Mouse (Mus musculus) MEL (cell line): ENCODE measurements around the gene Wif1. TPM values are rescaled to one million over a fixed set of nuclear protein-coding genes. Genes with fewer than 3 reads are reported as not detected.

Experiments used
- DNase-seq: peaks from one replicate; pipeline ENCODE4 v3.0.0; 2011; ENCODE audit warnings: low read depth, low spot score
- H3K27ac ChIP-seq: 2 replicates; pipeline ENCODE4 v1.5.1; 2012; ENCODE audit warnings: low read depth, mild to moderate bottlenecking, control low read depth, low read length, moderate library complexity; ENCODE audit not compliant: control insufficient read depth
- H3K27me3 ChIP-seq, 2 experiments: fragments of 150-350 bp in 1 of 2; sonication (generic) in 1 of 2; 2 replicates each; pipeline ENCODE4 v1.6.1; 2012; ENCODE audit warnings: low read length in 2 of 2, mild to moderate bottlenecking in 2 of 2, improper control_type of control experiment in 1 of 2, moderate library complexity in 1 of 2; ENCODE audit not compliant: insufficient read depth in 2 of 2, control insufficient read depth in 1 of 2
- H3K36me3 ChIP-seq, 2 experiments: 2 replicates each; pipeline ENCODE4 v1.6.1; 2012 to 2014; ENCODE audit warnings: low read length in 2 of 2, improper control_type of control experiment in 1 of 2, inconsistent platforms in 1 of 2, mild to moderate bottlenecking in 1 of 2; ENCODE audit not compliant: insufficient read depth in 2 of 2, control insufficient read depth in 1 of 2
- H3K4me1 ChIP-seq, 2 experiments: fragments of 150-350 bp in 1 of 2; sonication (generic) in 1 of 2; 2 replicates each; pipeline ENCODE4 v1.6.1; 2012; ENCODE audit warnings: low read length in 2 of 2, improper control_type of control experiment in 1 of 2, mild to moderate bottlenecking in 1 of 2; ENCODE audit not compliant: insufficient read depth in 2 of 2, control insufficient read depth in 1 of 2
- H3K4me3 ChIP-seq, 2 experiments: fragments of 150-350 bp in 1 of 2; sonication (generic) in 1 of 2; 2 replicates each; pipeline ENCODE4 v1.5.1; 2012; ENCODE audit warnings: low read depth in 2 of 2, low read length in 2 of 2, mild to moderate bottlenecking in 2 of 2, moderate library complexity in 2 of 2, control low read depth in 1 of 2, improper control_type of control experiment in 1 of 2; ENCODE audit not compliant: control insufficient read depth in 1 of 2, insufficient read depth in 1 of 2
- H3K79me2 ChIP-seq: 2 replicates; pipeline ENCODE4 v1.6.1; 2012; ENCODE audit warnings: mild to moderate bottlenecking, low read length, moderate library complexity; ENCODE audit not compliant: control insufficient read depth, poor library complexity, insufficient read depth
- H3K9ac ChIP-seq: 2 replicates; pipeline ENCODE4 v1.6.1; 2012; ENCODE audit warnings: low read depth, mild to moderate bottlenecking, control low read depth, low read length, moderate library complexity; ENCODE audit not compliant: control insufficient read depth, poor library complexity, severe bottlenecking
- H3K9me3 ChIP-seq: fragments of 150-350 bp; sonication (generic); replicated peaks from 2 replicates; pipeline ENCODE4 v1.6.1; 2012; ENCODE audit warnings: mild to moderate bottlenecking, low read length, improper control_type of control experiment, moderate library complexity; ENCODE audit not compliant: insufficient read depth
- BHLHE40 ChIP-seq: IDR thresholded peaks from 2 replicates; pipeline ENCODE4 v1.6.1; 2012; ENCODE audit warnings: low read depth, mild to moderate bottlenecking, inconsistent platforms, low read length, improper control_type of control experiment, borderline replicate concordance
- CHD1 ChIP-seq: IDR thresholded peaks from 2 replicates; pipeline ENCODE4 v1.6.1; 2012; ENCODE audit warnings: low read depth, mild to moderate bottlenecking, inconsistent platforms, low read length, improper control_type of control experiment
- CHD2 ChIP-seq: IDR thresholded peaks from 2 replicates; pipeline ENCODE4 v1.6.1; 2011; ENCODE audit warnings: low read length, improper control_type of control experiment
- CTCF ChIP-seq, 3 experiments: IDR thresholded peaks in 2 of 3; conservative IDR thresholded peaks in 1 of 3; 2 replicates each; pipeline ENCODE4 v1.5.1; 2011 to 2012; ENCODE audit warnings: low read length in 3 of 3, low read depth in 2 of 3, mild to moderate bottlenecking in 2 of 3, improper control_type of control experiment in 1 of 3, inconsistent platforms in 1 of 3, mixed read lengths in 1 of 3, moderate library complexity in 1 of 3; ENCODE audit not compliant: control insufficient read depth in 1 of 3, insufficient read depth in 1 of 3, poor library complexity in 1 of 3, severe bottlenecking in 1 of 3
- E2F4 ChIP-seq: IDR thresholded peaks from 2 replicates; pipeline ENCODE4 v1.6.1; 2011; ENCODE audit warnings: low read depth, low read length, improper control_type of control experiment, borderline replicate concordance
- ELF1 ChIP-seq: IDR thresholded peaks from 2 replicates; pipeline ENCODE4 v1.6.1; 2014; ENCODE audit warnings: low read depth, mild to moderate bottlenecking, inconsistent platforms, low read length, improper control_type of control experiment, moderate library complexity
- EP300 ChIP-seq, 2 experiments: IDR thresholded peaks; 2 replicates each; pipeline ENCODE4 v1.6.1; 2011; ENCODE audit warnings: improper control_type of control experiment in 2 of 2, low read length in 2 of 2, low read depth in 1 of 2, mild to moderate bottlenecking in 1 of 2
- GABPA ChIP-seq: IDR thresholded peaks from 2 replicates; pipeline ENCODE4 v1.6.1; 2012; ENCODE audit warnings: low read depth, mild to moderate bottlenecking, inconsistent platforms, low read length, improper control_type of control experiment, moderate library complexity
- HCFC1 ChIP-seq: IDR thresholded peaks from 2 replicates; pipeline ENCODE4 v1.6.1; 2012; ENCODE audit warnings: low read depth, mild to moderate bottlenecking, inconsistent platforms, low read length, improper control_type of control experiment, moderate library complexity
- JUND ChIP-seq: IDR thresholded peaks from 2 replicates; pipeline ENCODE4 v1.6.1; 2011; ENCODE audit warnings: low read depth, mild to moderate bottlenecking, improper control_type of control experiment, low read length
- MAX ChIP-seq: IDR thresholded peaks from 2 replicates; pipeline ENCODE4 v1.6.1; 2011; ENCODE audit warnings: low read length, improper control_type of control experiment
- MEF2A ChIP-seq: IDR thresholded peaks from 2 replicates; pipeline ENCODE4 v1.6.1; 2014; ENCODE audit warnings: low read depth, mild to moderate bottlenecking, inconsistent platforms, low read length, improper control_type of control experiment; ENCODE audit not compliant: poor library complexity, insufficient replicate concordance, severe bottlenecking; ENCODE audit errors: extremely low read depth
- MYC ChIP-seq: IDR thresholded peaks from 2 replicates; pipeline ENCODE4 v1.6.1; 2011; ENCODE audit warnings: low read depth, mild to moderate bottlenecking, low read length, improper control_type of control experiment, moderate library complexity
- NRF1 ChIP-seq: IDR thresholded peaks from 2 replicates; pipeline ENCODE4 v1.6.1; 2014; ENCODE audit warnings: low read depth, mild to moderate bottlenecking, inconsistent platforms, low read length, improper control_type of control experiment, moderate library complexity; ENCODE audit not compliant: poor library complexity, insufficient read depth, severe bottlenecking
- POLR2A ChIP-seq, 2 experiments: IDR thresholded peaks; 2 replicates each; pipeline ENCODE4 v1.6.1; 2011 to 2012; ENCODE audit warnings: low read length in 2 of 2, mild to moderate bottlenecking in 2 of 2, control low read depth in 1 of 2, improper control_type of control experiment in 1 of 2, low read depth in 1 of 2, moderate library complexity in 1 of 2; ENCODE audit not compliant: control insufficient read depth in 1 of 2, insufficient read depth in 1 of 2, poor library complexity in 1 of 2
- RAD21 ChIP-seq: IDR thresholded peaks from 2 replicates; pipeline ENCODE4 v1.6.1; 2011; ENCODE audit warnings: mild to moderate bottlenecking, low read depth, low read length, improper control_type of control experiment
- RCOR1 ChIP-seq: IDR thresholded peaks from 2 replicates; pipeline ENCODE4 v1.6.1; 2012; ENCODE audit warnings: low read depth, mild to moderate bottlenecking, inconsistent platforms, low read length, improper control_type of control experiment
- SIN3A ChIP-seq: IDR thresholded peaks from 2 replicates; pipeline ENCODE4 v1.6.1; 2012; ENCODE audit warnings: low read length, improper control_type of control experiment, inconsistent platforms
- SMC3 ChIP-seq: IDR thresholded peaks from 2 replicates; pipeline ENCODE4 v1.6.1; 2011; ENCODE audit warnings: low read depth, low read length, improper control_type of control experiment
- TCF12 ChIP-seq: IDR thresholded peaks from 2 replicates; pipeline ENCODE4 v1.6.1; 2014; ENCODE audit warnings: low read depth, mild to moderate bottlenecking, inconsistent platforms, low read length, improper control_type of control experiment, moderate library complexity
- UBTF ChIP-seq: IDR thresholded peaks from 2 replicates; pipeline ENCODE4 v1.6.1; 2012; ENCODE audit warnings: low read depth, mild to moderate bottlenecking, inconsistent platforms, low read length, improper control_type of control experiment, moderate library complexity, borderline replicate concordance; ENCODE audit not compliant: insufficient read depth
- polyA plus RNA-seq, 2 experiments: library from polyadenylated mRNA; stranded (reverse) in 1 of 2; unstranded in 1 of 2; fragments of >175 nt in 1 of 2; fragments of >200 nt in 1 of 2; gene quantifications; 2 replicates each; pipeline versions ENCODE4 v1.2.1 to v1.2.4; 2012; ENCODE audit warnings: low replicate concordance in 2 of 2, low read depth in 1 of 2; ENCODE audit not compliant: insufficient read length in 2 of 2, insufficient read depth in 1 of 2, missing spikeins in 1 of 2
- total RNA-seq: library from RNA; depleted of rRNA; stranded (reverse); fragments of 300-350 nt; gene quantifications from 2 replicates; pipeline ENCODE4 v1.2.3, GENCODE M21; 2012

Gene Wif1
- total and polyA plus RNA-seq, 3 experiments, result not detected

DNA sequence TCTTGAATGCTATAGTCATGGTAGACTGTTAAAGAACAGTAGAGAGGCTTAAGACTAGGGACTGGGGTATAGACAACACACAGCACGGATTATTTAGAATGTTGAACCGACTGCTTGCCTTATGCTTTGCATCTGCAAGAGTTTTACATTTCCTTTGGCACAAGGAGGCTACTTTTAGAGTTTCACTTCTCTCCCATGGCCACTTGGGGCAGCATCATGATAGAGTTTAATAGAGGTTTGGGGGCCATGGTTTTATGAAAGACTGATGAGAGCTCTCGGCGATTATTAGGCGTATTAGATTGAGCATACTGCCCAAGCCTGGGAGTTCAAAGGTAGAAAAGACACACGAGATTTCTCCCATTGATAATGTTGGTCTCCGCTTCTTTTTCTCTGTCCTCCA lies 37.0 kb downstream of the Wif1 start:
- TF ChIP-seq CTCF (IDR thresholded peaks at IDR 0.05 in 2 of 3, conservative IDR thresholded peaks at IDR 0.05 in 1 of 3; ENCODE audit: control insufficient read depth in 1 of 3, insufficient read depth in 1 of 3, low read depth in 2 of 3, low read length in 3 of 3, poor library complexity in 1 of 3, severe bottlenecking in 1 of 3) (peak in 1 of 3 experiments; percentile 34; a peak in 1 of 6 replicates), UBTF (no peak)
- Histone ChIP-seq H3K9me3 (no peaks in the 10 kb centered on the region), H3K4me1 (no peaks in the 10 kb centered on the region), H3K36me3 (no peaks in the 10 kb centered on the region), H3K27me3 (no peaks in the 10 kb centered on the region; a peak in 1 of 4 replicates), H3K79me2 (no peaks in the 10 kb centered on the region), H3K4me3 (no peak overlapping the region), H3K9ac (no peak overlapping the region), H3K27ac (no peak overlapping the region)
- DNase-seq, result no peak

DNA sequence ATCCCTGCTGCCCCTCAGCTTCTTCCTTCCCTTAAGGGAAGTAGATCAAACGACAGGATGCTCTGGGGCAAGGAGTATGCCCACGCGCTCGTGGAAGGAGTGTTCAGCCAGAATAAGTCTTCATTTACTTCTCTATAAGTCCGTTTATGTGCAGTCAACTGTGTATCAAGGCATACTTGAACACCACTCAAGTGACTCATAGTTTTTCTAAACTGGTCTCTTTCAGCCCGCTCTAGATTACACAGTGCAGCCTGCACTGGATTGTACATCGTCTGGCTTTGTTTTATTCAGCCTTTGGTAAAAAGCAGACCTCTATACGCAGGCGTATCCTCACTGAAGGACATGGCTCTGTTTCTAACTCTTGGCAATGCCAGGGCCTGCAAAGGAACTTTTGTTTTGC lies 46.7 kb downstream of the Wif1 start:
- Histone ChIP-seq H3K27ac (no peak overlapping the region), H3K4me1 (no peaks in the 10 kb centered on the region), H3K4me3 (no peak overlapping the region), H3K9me3 (no peaks in the 10 kb centered on the region), H3K79me2 (no peaks in the 10 kb centered on the region), H3K9ac (no peak overlapping the region), H3K36me3 (no peaks in the 10 kb centered on the region), H3K27me3 (no peaks in the 10 kb centered on the region)
- no peak for DNase-seq
- TF ChIP-seq NRF1 (no peak), CHD1 (no peak), MEF2A (no peak), POLR2A (IDR thresholded peaks at IDR 0.05; ENCODE audit: control insufficient read depth in 1 of 2, insufficient read depth in 1 of 2, low read depth in 1 of 2, low read length in 2 of 2, poor library complexity in 1 of 2) (no peak), RAD21 (no peak), E2F4 (no peak), SIN3A (no peak), BHLHE40 (no peak), GABPA (no peak), ELF1 (no peak), EP300 (IDR thresholded peaks at IDR 0.05; ENCODE audit: low read depth in 1 of 2, low read length in 2 of 2) (no peak), SMC3 (no peak)

DNA sequence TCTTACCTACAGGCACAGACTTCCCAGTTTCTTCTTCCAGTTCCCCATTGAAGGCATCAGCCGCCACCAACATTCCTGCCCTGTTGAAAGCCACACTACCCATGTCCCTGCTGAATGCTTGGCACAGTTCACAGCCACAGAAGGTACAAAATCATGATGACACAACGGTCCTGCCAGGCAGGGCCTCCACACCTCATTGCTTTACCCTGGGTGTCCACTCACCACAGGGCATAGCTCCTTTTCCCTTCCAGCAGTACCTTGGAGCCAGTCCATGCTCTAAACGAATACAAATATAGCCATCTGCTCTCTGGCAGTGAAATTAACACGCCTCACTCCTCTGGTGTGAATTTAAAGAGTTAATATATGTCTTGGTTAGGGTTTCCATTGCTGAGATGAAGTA lies 49.1 kb downstream of the Wif1 start:
- no peaks in the 10 kb centered on the region for H3K4me1 ChIP-seq
- no peaks in the 10 kb centered on the region for H3K79me2 ChIP-seq
- DNase-seq, result no peak
- no peaks in the 10 kb centered on the region for H3K36me3 ChIP-seq
- H3K27ac ChIP-seq, result no peak overlapping the region
- H3K9ac ChIP-seq, result no peak overlapping the region
- TF ChIP-seq MAX (no peak), CHD2 (no peak), JUND (no peak), MYC (no peak), RCOR1 (no peak), SMC3 (no peak), HCFC1 (no peak), TCF12 (no peak)
- no peak overlapping the region for H3K4me3 ChIP-seq
- H3K27me3 ChIP-seq, result no peaks in the 10 kb centered on the region
- H3K9me3 ChIP-seq, result no peaks in the 10 kb centered on the region
